16 mouse cellular contexts compared by ENCODE assay signal in genomic region chr17:57234254-57234928, GRCm38 (mm10). TPM values are rescaled to one million over a fixed set of nuclear protein-coding genes. Genes with fewer than 3 reads are reported as not detected.
DNase-seq lines count a peak whose midpoint lies in the region; ATAC-seq and TF ChIP-seq lines count a peak whose summit lies in the region.
"Had no signal": no experiment of that assay in that cellular context is flagged by ENCODE, and none has a peak within 500 bp of the region (broad histone marks: within the 10 kb centered on the region; RNA-seq: fewer than 3 reads in every experiment).

No protein-coding gene starts in this region.

- no peak overlapping the region for H3K4me3 ChIP-seq in ES-Bruce4 (ENCODE audit: low read depth, low read length)
- no peak overlapping the region for H3K4me3 ChIP-seq in kidney, embryonic 15.5 days (replicated peaks)
- H3K4me3 ChIP-seq in liver, embryonic 13.5 days (replicated peaks), result peak overlapping the region; percentile 47
- H3K4me3 ChIP-seq in midbrain, embryonic 15.5 days, result no peak overlapping the region
- H3K4me3 ChIP-seq: limb, embryonic 12.5 days had no signal

- H3K4me1 ChIP-seq in ES-Bruce4 (ENCODE audit: control insufficient read depth, insufficient read depth, low read length), result no peaks in the 10 kb centered on the region
- H3K4me1 ChIP-seq in kidney, embryonic 15.5 days, result peaks cover 6% of the 10 kb centered on the region; the same call in 1 of the 2 replicates
- peaks cover 26% of the 10 kb centered on the region for H3K4me1 ChIP-seq in liver, embryonic 13.5 days (replicated peaks)
- no peaks in the 10 kb centered on the region for H3K4me1 ChIP-seq in midbrain, embryonic 15.5 days
- H3K4me1 ChIP-seq: limb, embryonic 12.5 days had no signal

- TF ChIP-seq CTCF in ES-Bruce4 (IDR thresholded peaks at IDR 0.05; ENCODE audit: low read depth, low read length), result peak; percentile 8

- peak; percentile 32 for DNase-seq in NIH3T3 (ENCODE audit: low read depth)
- DNase-seq in liver, embryonic 13.5 days, result no peak
- no peak for DNase-seq in cerebellum, postnatal 10 days
- no peak for DNase-seq in c-Kit-positive CD71-positive TER-119-positive erythroid progenitor cells, embryonic 14.5 days (ENCODE audit: low spot score)
- DNase-seq: cerebellum, postnatal 25 days; heart, postnatal 10 days; lung, postnatal 10 days; right cerebral cortex, postnatal 25 days; thymus, postnatal 25 days had no signal

- no peak for TF ChIP-seq EP300 in ES-Bruce4 (IDR thresholded peaks at IDR 0.05; ENCODE audit: insufficient read depth, low read depth, low read length)

- no peaks in the 10 kb centered on the region for H3K9me3 ChIP-seq in ES-Bruce4 (replicated peaks; ENCODE audit: control insufficient read depth, insufficient read depth, low read length, poor library complexity, severe bottlenecking)
- H3K9me3 ChIP-seq in kidney, embryonic 15.5 days (replicated peaks), result no peaks in the 10 kb centered on the region
- H3K9me3 ChIP-seq in liver, embryonic 13.5 days (replicated peaks), result no peaks in the 10 kb centered on the region
- no peaks in the 10 kb centered on the region for H3K9me3 ChIP-seq in midbrain, embryonic 15.5 days
- H3K9me3 ChIP-seq: limb, embryonic 12.5 days had no signal

- H3K36me3 ChIP-seq in ES-Bruce4 (ENCODE audit: control insufficient read depth, insufficient read depth, low read length, poor library complexity, severe bottlenecking), result no peaks in the 10 kb centered on the region
- H3K36me3 ChIP-seq in kidney, embryonic 15.5 days, result peaks cover 43% of the 10 kb centered on the region
- H3K36me3 ChIP-seq in liver, embryonic 13.5 days, result peaks cover 41% of the 10 kb centered on the region
- 0 out of 2 replicates have a peak, but pooled peaks cover 5% of the 10 kb centered on the region for H3K36me3 ChIP-seq in midbrain, embryonic 15.5 days (replicated peaks)

- H3K4me2 ChIP-seq in kidney, embryonic 15.5 days, result 0 out of 2 replicates have a peak overlapping the region, but pooled peaks have one; percentile 30
- H3K4me2 ChIP-seq in liver, embryonic 13.5 days, result peak overlapping the region; percentile 54
- H3K4me2 ChIP-seq in midbrain, embryonic 15.5 days, result no peak overlapping the region
- H3K4me2 ChIP-seq: limb, embryonic 12.5 days; midbrain, embryonic 11.5 days had no signal

- no peak for TF ChIP-seq POLR2A in ES-Bruce4 (IDR thresholded peaks at IDR 0.05; ENCODE audit: insufficient read depth, low read length)

- H3K27ac ChIP-seq in ES-Bruce4 (ENCODE audit: insufficient read depth, low read length), result no peak overlapping the region
- peak overlapping the region; percentile 33; the same call in 1 of the 2 replicates for H3K27ac ChIP-seq in kidney, embryonic 15.5 days
- peak overlapping the region; percentile 74 for H3K27ac ChIP-seq in liver, embryonic 13.5 days
- H3K27ac ChIP-seq in midbrain, embryonic 15.5 days, result no peak overlapping the region
- H3K27ac ChIP-seq: limb, embryonic 12.5 days had no signal

- peak; percentile 37 for ATAC-seq in kidney, embryonic 15.5 days (replicated peaks; ENCODE audit: low FRiP score)
- ATAC-seq in liver, embryonic 13.5 days (ENCODE audit: low read depth), result peak; percentile 39
- ATAC-seq in midbrain, embryonic 15.5 days (replicated peaks), result no peak

- H3K27me3 ChIP-seq in ES-Bruce4 (ENCODE audit: control insufficient read depth, insufficient read depth, low read length, poor library complexity, severe bottlenecking), result no peaks in the 10 kb centered on the region
- no peaks in the 10 kb centered on the region for H3K27me3 ChIP-seq in kidney, embryonic 15.5 days
- H3K27me3 ChIP-seq in liver, embryonic 13.5 days, result no peaks in the 10 kb centered on the region
- H3K27me3 ChIP-seq in midbrain, embryonic 15.5 days (replicated peaks), result no peaks in the 10 kb centered on the region

- H3K9ac ChIP-seq in ES-Bruce4 (ENCODE audit: low read depth, poor library complexity, severe bottlenecking), result no peak overlapping the region
- H3K9ac ChIP-seq in kidney, embryonic 15.5 days, result no peak overlapping the region
- peak overlapping the region; percentile 55 for H3K9ac ChIP-seq in liver, embryonic 13.5 days
- no peak overlapping the region for H3K9ac ChIP-seq in midbrain, embryonic 15.5 days
- H3K9ac ChIP-seq: limb, embryonic 12.5 days had no signal

- WGBS in kidney, embryonic 15.5 days, result 76% methylated on average over 12 of the region's 12 CpGs
- 74% methylated on average over 12 of the region's 12 CpGs for WGBS in liver, embryonic 13.5 days (ENCODE audit: insufficient replicate concordance)
- WGBS in midbrain, embryonic 15.5 days, result 85% methylated on average over 12 of the region's 12 CpGs

RNA-seq across cellular contexts. Expression of gene C3, which starts 6.5 kb away (rescaled TPM):
- polyA plus RNA-seq in ES-Bruce4 (2011; ENCODE audit: insufficient read depth, insufficient read length, low read depth, missing spikeins), result 0.94 TPM in 1 of 2 replicates, not detected in the other
- 2.3 and 5.4 TPM in 2 replicates for polyA plus RNA-seq in kidney, embryonic 15.5 days (2015; fragmentation: Nextera tagmentation; extraction: Ambion mirVana)
- 98.2 and 119 TPM in 2 replicates for polyA plus RNA-seq in liver, embryonic 13.5 days (2015; fragmentation: Nextera tagmentation; extraction: Ambion mirVana)
- 2.2 TPM in 2 replicates for polyA plus RNA-seq in midbrain, embryonic 15.5 days (2015; fragmentation: Nextera tagmentation; extraction: Ambion mirVana)
- polyA plus RNA-seq: forebrain, embryonic 11.5 days had no signal

RNA-seq across cellular contexts. Expression of gene Gpr108, which starts 13.9 kb away (rescaled TPM):
- 13.1 and 14.2 TPM in 2 replicates for polyA plus RNA-seq in ES-Bruce4 (2011; ENCODE audit: insufficient read depth, insufficient read length, low read depth, missing spikeins)
- polyA plus RNA-seq in kidney, embryonic 15.5 days (2015; fragmentation: Nextera tagmentation; extraction: Ambion mirVana), result 35.6 and 39.5 TPM in 2 replicates
- polyA plus RNA-seq in liver, embryonic 13.5 days (2015; fragmentation: Nextera tagmentation; extraction: Ambion mirVana), result 13.7 and 15.2 TPM in 2 replicates
- polyA plus RNA-seq in midbrain, embryonic 15.5 days (2015; fragmentation: Nextera tagmentation; extraction: Ambion mirVana), result 22.7 and 23.1 TPM in 2 replicates

RNA-seq across cellular contexts. Expression of gene Trip10, which starts 14.9 kb away (rescaled TPM):
- polyA plus RNA-seq in ES-Bruce4 (2011; ENCODE audit: insufficient read depth, insufficient read length, low read depth, missing spikeins), result 59.0 and 61.1 TPM in 2 replicates
- 44.5 and 47.5 TPM in 2 replicates for polyA plus RNA-seq in kidney, embryonic 15.5 days (2015; fragmentation: Nextera tagmentation; extraction: Ambion mirVana)
- polyA plus RNA-seq in liver, embryonic 13.5 days (2015; fragmentation: Nextera tagmentation; extraction: Ambion mirVana), result 10.4 and 11.9 TPM in 2 replicates
- polyA plus RNA-seq in midbrain, embryonic 15.5 days (2015; fragmentation: Nextera tagmentation; extraction: Ambion mirVana), result 9.6 and 10.5 TPM in 2 replicates

RNA-seq across cellular contexts. Expression of gene Tnfsf14, which starts 40.4 kb away (rescaled TPM):
- polyA plus RNA-seq in ES-Bruce4 (2011; ENCODE audit: insufficient read depth, insufficient read length, low read depth, missing spikeins), result not detected in 2 replicates
- 0.08 TPM in 1 of 2 replicates, not detected in the other for polyA plus RNA-seq in kidney, embryonic 15.5 days (2015; fragmentation: Nextera tagmentation; extraction: Ambion mirVana)
- polyA plus RNA-seq in liver, embryonic 13.5 days (2015; fragmentation: Nextera tagmentation; extraction: Ambion mirVana), result 1.4 and 1.8 TPM in 2 replicates
- not detected in 2 replicates for polyA plus RNA-seq in midbrain, embryonic 15.5 days (2015; fragmentation: Nextera tagmentation; extraction: Ambion mirVana)
- polyA plus RNA-seq: stomach, embryonic 14.5 days had no signal

RNA-seq across cellular contexts. Expression of gene Vav1, which starts 44.5 kb away (rescaled TPM):
- not detected in 2 replicates for polyA plus RNA-seq in ES-Bruce4 (2011; ENCODE audit: insufficient read depth, insufficient read length, low read depth, missing spikeins)
- polyA plus RNA-seq in kidney, embryonic 15.5 days (2015; fragmentation: Nextera tagmentation; extraction: Ambion mirVana), result 1.7 and 1.8 TPM in 2 replicates
- polyA plus RNA-seq in liver, embryonic 13.5 days (2015; fragmentation: Nextera tagmentation; extraction: Ambion mirVana), result 11.6 and 12.5 TPM in 2 replicates
- 1.5 and 1.6 TPM in 2 replicates for polyA plus RNA-seq in midbrain, embryonic 15.5 days (2015; fragmentation: Nextera tagmentation; extraction: Ambion mirVana)

Comparison
In these comparisons a context has a peak if more than half of its experiments do, and no peak if none do; other contexts are left out.
1. H3K27ac ChIP-seq: peak in kidney, embryonic 15.5 days (single experiment) and liver, embryonic 13.5 days (single experiment); none in ES-Bruce4 (single experiment) and midbrain, embryonic 15.5 days (single experiment).
2. RNA of gene C3, which starts 6.5 kb away (polyA plus RNA-seq): 98.2 to 119 TPM in liver, embryonic 13.5 days; 2.3 to 5.4 TPM in kidney, embryonic 15.5 days, 2.2 TPM in midbrain, embryonic 15.5 days and 0.94 TPM in ES-Bruce4; every median in the first group is over 10 times any median in the second.